Mouse (Mus musculus) small intestine, adult 2 months (tissue): Measurements from ENCODE around the gene Wdfy1. TPM values are rescaled to one million over a fixed set of nuclear protein-coding genes. Genes with fewer than 3 reads are reported as not detected.

Source experiments
- H3K27ac ChIP-seq: fragments of 200-500 bp; 2 replicates; pipeline ENCODE4 v1.5.1; 2012; ENCODE audit warnings: low read depth, low read length, control low read depth, inconsistent platforms; ENCODE audit not compliant: insufficient read depth
- H3K27me3 ChIP-seq: fragments of 200-500 bp; 2 replicates; pipeline ENCODE4 v1.6.1; 2012; ENCODE audit warnings: mild to moderate bottlenecking, moderate library complexity, low read length, inconsistent platforms; ENCODE audit not compliant: control insufficient read depth, insufficient read depth
- H3K36me3 ChIP-seq: fragments of 200-500 bp; 2 replicates; pipeline ENCODE4 v1.6.1; 2012; ENCODE audit warnings: mild to moderate bottlenecking, low read length, control low read depth, inconsistent platforms; ENCODE audit not compliant: control insufficient read depth, insufficient read depth
- H3K4me1 ChIP-seq: fragments of 200-500 bp; 2 replicates; pipeline ENCODE4 v1.6.1; 2012; ENCODE audit warnings: low read length, inconsistent platforms, mixed read lengths; ENCODE audit not compliant: control insufficient read depth, insufficient read depth, insufficient read length
- H3K4me3 ChIP-seq: fragments of 200-500 bp; 2 replicates; pipeline ENCODE4 v1.5.1; 2012; ENCODE audit warnings: low read depth, mild to moderate bottlenecking, control low read depth, inconsistent platforms, low read length, moderate library complexity
- CTCF ChIP-seq: fragments of 200-500 bp; IDR thresholded peaks from 2 replicates; pipeline ENCODE4 v1.5.1; 2012; ENCODE audit warnings: low read depth, mild to moderate bottlenecking, control low read depth, inconsistent platforms, low read length, moderate library complexity, mixed read lengths; ENCODE audit not compliant: insufficient replicate concordance, insufficient read length; ENCODE audit errors: extremely low read depth
- POLR2A ChIP-seq: fragments of 200-500 bp; IDR thresholded peaks from 2 replicates; pipeline ENCODE4 v1.6.1; 2012; ENCODE audit warnings: low read depth, mild to moderate bottlenecking, control low read depth, inconsistent platforms, low read length, moderate library complexity
- WGBS: fragments of 180-500 bp; shearing (Covaris S2); methylation state at CpG from one replicate; pipeline ENCODE4 v1.1.7; 2018; 5-methylcytosine and 5-hydroxymethylcytosine counted together
- polyA plus RNA-seq: library from polyadenylated mRNA; depleted of rRNA; stranded (reverse); fragments of >200 nt; gene quantifications from 2 replicates; pipeline ENCODE4 v1.2.3, GENCODE M21; 2012; rRNA removed

Wdfy1 gene
- polyA plus RNA-seq, 1 experiment, result 68.7 TPM

DNA sequence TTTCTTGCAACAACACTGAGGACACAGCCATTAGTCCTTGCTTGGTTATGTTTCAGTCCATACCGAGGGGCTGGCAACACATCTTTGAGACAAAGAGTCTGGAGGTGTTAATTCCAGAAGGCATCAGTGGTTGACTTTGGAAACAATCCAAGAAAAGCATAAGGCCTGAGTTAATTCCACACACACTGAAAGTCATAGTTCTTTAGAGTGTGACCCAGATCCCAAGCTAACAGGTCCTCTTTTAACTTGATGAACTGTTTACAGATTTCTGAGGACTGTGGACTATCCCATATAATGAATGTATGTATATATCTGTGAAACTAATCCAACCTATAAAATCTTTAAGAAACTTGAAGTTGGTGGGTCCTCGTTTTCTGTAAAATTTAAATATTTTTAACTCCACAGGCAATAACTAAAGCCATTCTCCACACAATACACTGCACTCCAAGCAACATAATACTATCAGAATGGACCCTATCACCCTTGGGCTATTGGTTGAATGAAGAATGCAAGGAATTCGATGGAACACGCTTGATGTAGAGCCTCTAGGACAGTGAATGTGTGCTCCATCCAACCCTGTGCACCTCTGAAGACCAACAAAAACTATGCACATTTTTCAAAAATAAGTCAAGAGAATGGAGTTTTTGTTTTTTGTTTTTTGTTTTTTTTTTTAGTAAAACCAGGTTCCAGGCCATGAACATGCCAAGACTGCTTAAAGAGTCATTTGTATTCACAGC lies 120.0 kb downstream of the Wdfy1 start:
- Histone ChIP-seq H3K4me1 (no peaks in the 10 kb centered on the region), H3K27ac (no peak overlapping the region), H3K27me3 (no peaks in the 10 kb centered on the region), H3K4me3 (no peak overlapping the region), H3K36me3 (no peaks in the 10 kb centered on the region)
- WGBS, result 81% methylated on average over 4 of the region's 4 CpGs
- TF ChIP-seq POLR2A, result no peak
- TF ChIP-seq CTCF, result no peak

DNA sequence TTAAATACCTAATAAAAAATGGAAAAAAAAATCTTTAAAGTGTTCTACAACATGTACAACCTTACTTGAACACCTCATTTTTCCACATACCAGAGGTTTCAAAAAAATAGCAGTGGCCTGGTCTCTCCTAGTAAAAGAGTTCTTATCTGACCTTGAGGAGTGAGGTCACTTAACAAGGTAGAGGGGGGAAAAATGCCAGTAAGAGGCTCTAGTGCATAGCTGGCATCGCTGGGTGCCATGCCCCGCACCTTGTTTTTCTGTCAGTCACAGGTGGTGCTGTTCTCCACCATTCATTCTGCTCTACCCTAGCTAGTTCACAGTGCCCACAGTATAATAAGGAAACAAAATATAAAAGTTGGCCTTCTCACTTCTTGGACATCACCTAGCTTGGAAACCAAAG lies 121.0 kb downstream of the Wdfy1 start:
- H3K27me3 ChIP-seq, result no peaks in the 10 kb centered on the region
- H3K36me3 ChIP-seq, result no peaks in the 10 kb centered on the region
- no peaks in the 10 kb centered on the region for H3K4me1 ChIP-seq
- no peak overlapping the region for H3K4me3 ChIP-seq
- WGBS, result 95% methylated on average over 2 of the region's 2 CpGs
- TF ChIP-seq POLR2A, result no peak
- TF ChIP-seq CTCF, result no peak
- no peak overlapping the region for H3K27ac ChIP-seq

Other genes starting within 250 kb of the Wdfy1 start
- gene Ap1s3, start 104.2 kb downstream of the Wdfy1 start, polyA plus RNA-seq, result 26.4 and 35.8 TPM in 2 replicates
- 4.5 and 4.9 TPM in 2 replicates for gene Mrpl44, start 125 bp downstream of the Wdfy1 start, polyA plus RNA-seq
- 2.2 and 4.4 TPM in 2 replicates for gene Serpine2, start 85.0 kb upstream of the Wdfy1 start, polyA plus RNA-seq